Mouse (Mus musculus) E14TG2a.4 (cell line): ENCODE results near the gene Gm28048.

Experiments used
- H3K27me3 ChIP-seq: 2 replicates; pipeline ENCODE4 v1.6.1; 2014; ENCODE audit warnings: low read length, control low read depth; ENCODE audit not compliant: insufficient read depth
- H3K36me3 ChIP-seq: 2 replicates; pipeline ENCODE4 v1.6.1; 2014; ENCODE audit warnings: low read length, control low read depth; ENCODE audit not compliant: insufficient read depth
- H3K4me1 ChIP-seq: replicated peaks from 2 replicates; pipeline ENCODE4 v1.6.1; 2014; ENCODE audit warnings: low read depth, low read length, control low read depth
- H3K4me3 ChIP-seq: replicated peaks from 2 replicates; pipeline ENCODE4 v1.5.1; 2014; ENCODE audit warnings: mild to moderate bottlenecking, low read length
- H3K9me3 ChIP-seq: 2 replicates; pipeline ENCODE4 v1.6.1; 2014; ENCODE audit warnings: low read length, control low read depth
- CTCF ChIP-seq: conservative IDR thresholded peaks from 2 replicates; pipeline ENCODE4 v1.5.1; 2014; ENCODE audit warnings: low read length
- NANOG ChIP-seq: IDR thresholded peaks from 2 replicates; pipeline ENCODE4 v1.6.1; 2014; ENCODE audit warnings: borderline replicate concordance, low read length, mixed read lengths
- POU5F1 ChIP-seq: IDR thresholded peaks from 2 replicates; pipeline ENCODE4 v1.6.1; 2014; ENCODE audit warnings: low read length, borderline replicate concordance

The Gm28048 gene

GRCm38 (mm10) chr11:22885350-22885749 is 96.5 kb downstream of the Gm28048 start:
- H3K9me3 ChIP-seq = no peaks in the 10 kb centered on the region
- H3K4me1 ChIP-seq = peaks cover 4% of the 10 kb centered on the region
- H3K36me3 ChIP-seq = no peaks in the 10 kb centered on the region
- TF ChIP-seq NANOG = no peak
- no peak for TF ChIP-seq CTCF
- TF ChIP-seq POU5F1 = no peak
- no peak overlapping the region for H3K4me3 ChIP-seq
- H3K27me3 ChIP-seq = no peaks in the 10 kb centered on the region

- Histone ChIP-seq H3K27me3 (0 out of 2 replicates have a peak, but pooled peaks cover 3% of the 10 kb centered on the region), H3K4me3 (no peak overlapping the region), H3K9me3 (no peaks in the 10 kb centered on the region), H3K36me3 (no peaks in the 10 kb centered on the region), H3K4me1 (peaks cover 14% of the 10 kb centered on the region)
- no peak for TF ChIP-seq NANOG
- TF ChIP-seq POU5F1 = no peak
- TF ChIP-seq CTCF = no peak
Measured at GRCm38 (mm10) chr11:22883676-22884075, 98.2 kb downstream of the Gm28048 start.

GRCm38 (mm10) chr11:22882926-22883325 is 99.0 kb downstream of the Gm28048 start:
- Histone ChIP-seq H3K9me3 (no peaks in the 10 kb centered on the region), H3K4me1 (peaks cover 14% of the 10 kb centered on the region), H3K36me3 (no peaks in the 10 kb centered on the region), H3K4me3 (no peak overlapping the region), H3K27me3 (0 out of 2 replicates have a peak, but pooled peaks cover 3% of the 10 kb centered on the region)
- no peak for TF ChIP-seq NANOG
- TF ChIP-seq POU5F1 = no peak
- no peak for TF ChIP-seq CTCF

- Histone ChIP-seq H3K4me1 (peaks cover 14% of the 10 kb centered on the region), H3K36me3 (no peaks in the 10 kb centered on the region), H3K9me3 (no peaks in the 10 kb centered on the region), H3K27me3 (0 out of 2 replicates have a peak, but pooled peaks cover 3% of the 10 kb centered on the region), H3K4me3 (no peak overlapping the region)
- no peak for TF ChIP-seq CTCF
- TF ChIP-seq POU5F1 = no peak
- TF ChIP-seq NANOG = no peak
Measured at GRCm38 (mm10) chr11:22880383-22881172, 101.3 kb downstream of the Gm28048 start.

- Histone ChIP-seq H3K27me3 (0 out of 2 replicates have a peak, but pooled peaks cover 3% of the 10 kb centered on the region), H3K4me1 (peaks cover 14% of the 10 kb centered on the region), H3K36me3 (no peaks in the 10 kb centered on the region), H3K9me3 (no peaks in the 10 kb centered on the region), H3K4me3 (no peak overlapping the region)
- TF ChIP-seq NANOG = no peak
Measured at GRCm38 (mm10) chr11:22879645-22880044, 102.2 kb downstream of the Gm28048 start.

GRCm38 (mm10) chr11:22876680-22877330 is 105.1 kb downstream of the Gm28048 start:
- H3K9me3 ChIP-seq = no peaks in the 10 kb centered on the region
- TF ChIP-seq POU5F1 (no peak), NANOG (no peak), CTCF (no peak)
- peaks cover 34% of the 10 kb centered on the region for H3K4me1 ChIP-seq
- 0 out of 2 replicates have a peak, but pooled peaks cover 3% of the 10 kb centered on the region for H3K27me3 ChIP-seq
- no peaks in the 10 kb centered on the region for H3K36me3 ChIP-seq
- H3K4me3 ChIP-seq = no peak overlapping the region

GRCm38 (mm10) chr11:22875279-22875678 is 106.6 kb downstream of the Gm28048 start:
- no peak overlapping the region for H3K4me3 ChIP-seq
- H3K27me3 ChIP-seq = 0 out of 2 replicates have a peak, but pooled peaks cover 3% of the 10 kb centered on the region
- TF ChIP-seq POU5F1 (no peak), NANOG (no peak), CTCF (no peak)
- no peaks in the 10 kb centered on the region for H3K9me3 ChIP-seq
- H3K4me1 ChIP-seq = peaks cover 33% of the 10 kb centered on the region
- no peaks in the 10 kb centered on the region for H3K36me3 ChIP-seq

GRCm38 (mm10) chr11:22874747-22875146 is 107.1 kb downstream of the Gm28048 start:
- H3K4me1 ChIP-seq = peaks cover 28% of the 10 kb centered on the region
- H3K9me3 ChIP-seq = no peaks in the 10 kb centered on the region
- no peaks in the 10 kb centered on the region for H3K36me3 ChIP-seq
- TF ChIP-seq POU5F1 (no peak), NANOG (no peak), CTCF (no peak)
- H3K27me3 ChIP-seq = 0 out of 2 replicates have a peak, but pooled peaks cover 2% of the 10 kb centered on the region
- H3K4me3 ChIP-seq = no peak overlapping the region
